Mouse (Mus musculus) ES-Bruce4 (cell line): ENCODE measurements around the gene Hist1h2bn. TPM values are rescaled to one million over a fixed set of nuclear protein-coding genes. Genes with fewer than 3 reads are reported as not detected.
"Not testable (repeated sequence)": the region's sequence is repeated elsewhere in the genome, so short reads cannot be mapped to it uniquely, and the experiment has no call there.

Source experiments
- H3K27ac ChIP-seq: 2 replicates; pipeline ENCODE4 v1.5.1; 2012; ENCODE audit warnings: low read length, inconsistent platforms; ENCODE audit not compliant: insufficient read depth
- H3K27me3 ChIP-seq: 2 replicates; pipeline ENCODE4 v1.6.1; 2012; ENCODE audit warnings: mild to moderate bottlenecking, low read length, inconsistent platforms; ENCODE audit not compliant: control insufficient read depth, poor library complexity, insufficient read depth, severe bottlenecking
- H3K36me3 ChIP-seq: 2 replicates; pipeline ENCODE4 v1.6.1; 2012; ENCODE audit warnings: inconsistent platforms, mild to moderate bottlenecking, low read length, moderate library complexity; ENCODE audit not compliant: control insufficient read depth, poor library complexity, insufficient read depth, severe bottlenecking
- H3K4me1 ChIP-seq: one replicate; pipeline ENCODE4 v1.8.1; 2011; ENCODE audit warnings: low read length; ENCODE audit not compliant: control insufficient read depth, insufficient read depth
- H3K4me3 ChIP-seq: 2 replicates; pipeline ENCODE4 v1.5.1; 2011; ENCODE audit warnings: low read depth, mild to moderate bottlenecking, low read length
- H3K9ac ChIP-seq: 2 replicates; pipeline ENCODE4 v1.6.1; 2012; ENCODE audit warnings: low read depth, mild to moderate bottlenecking, inconsistent platforms; ENCODE audit not compliant: poor library complexity, severe bottlenecking
- H3K9me3 ChIP-seq: replicated peaks from 2 replicates; pipeline ENCODE4 v1.6.1; 2012; ENCODE audit warnings: mild to moderate bottlenecking, low read length, inconsistent platforms; ENCODE audit not compliant: control insufficient read depth, poor library complexity, insufficient read depth, severe bottlenecking
- CTCF ChIP-seq: IDR thresholded peaks from one replicate; pipeline ENCODE4 v1.8.1; 2011; ENCODE audit warnings: low read depth, low read length
- EP300 ChIP-seq: IDR thresholded peaks from 2 replicates; pipeline ENCODE4 v1.6.1; 2011; ENCODE audit warnings: low read depth, low read length; ENCODE audit not compliant: insufficient read depth
- POLR2A ChIP-seq: IDR thresholded peaks from one replicate; pipeline ENCODE4 v1.8.1; 2011; ENCODE audit warnings: low read length; ENCODE audit not compliant: insufficient read depth
- polyA plus RNA-seq: library from polyadenylated mRNA; stranded (reverse); fragments of >200 nt; gene quantifications from 2 replicates; pipeline ENCODE4 v1.2.4, GENCODE M21; 2011; ENCODE audit warnings: low read depth; ENCODE audit not compliant: missing spikeins, insufficient read depth, insufficient read length

The Hist1h2bn gene
- polyA plus RNA-seq, 1 experiment = 20.7 TPM

GRCm38 (mm10) chr13:21795584-21795983 is 41.7 kb downstream of the Hist1h2bn start:
- Histone ChIP-seq H3K4me1 (no peaks in the 10 kb centered on the region), H3K4me3 (no peak overlapping the region), H3K9ac (no peak overlapping the region), H3K27ac (no peak overlapping the region), H3K9me3 (no peaks in the 10 kb centered on the region), H3K27me3 (no peaks in the 10 kb centered on the region), H3K36me3 (no peaks in the 10 kb centered on the region)
- TF ChIP-seq POLR2A (no peak), EP300 (no peak), CTCF (no peak)

- H3K27me3 ChIP-seq, H3K4me3 ChIP-seq, H3K9ac ChIP-seq, H3K36me3 ChIP-seq, H3K4me1 ChIP-seq, H3K9me3 ChIP-seq, H3K27ac ChIP-seq: not testable (repeated sequence)
Observed at GRCm38 (mm10) chr13:21797163-21797562, 43.2 kb downstream of the Hist1h2bn start.

GRCm38 (mm10) chr13:21803058-21803457 is 49.1 kb downstream of the Hist1h2bn start:
- H3K27ac ChIP-seq, H3K4me3 ChIP-seq, H3K27me3 ChIP-seq, H3K9me3 ChIP-seq, H3K36me3 ChIP-seq, H3K9ac ChIP-seq, H3K4me1 ChIP-seq: not testable (repeated sequence)

Other genes with a start within 250 kb of the Hist1h2bn start
- gene Zkscan8, start 223.0 kb upstream of the Hist1h2bn start, polyA plus RNA-seq = 15.2 and 16.1 TPM in 2 replicates
- not detected in 2 replicates for gene Olfr1366, start 211.3 kb upstream of the Hist1h2bn start, polyA plus RNA-seq
- gene Olfr1535, start 194.2 kb upstream of the Hist1h2bn start, polyA plus RNA-seq = 0.15 and 0.23 TPM in 2 replicates
- gene Olfr1364, start 172.4 kb upstream of the Hist1h2bn start, polyA plus RNA-seq = not detected in 2 replicates
- gene Olfr1362, start 140.1 kb upstream of the Hist1h2bn start, polyA plus RNA-seq = not detected in 2 replicates
- gene Olfr11, start 111.6 kb upstream of the Hist1h2bn start, polyA plus RNA-seq = not detected in 2 replicates
- gene Olfr1361, start 90.7 kb upstream of the Hist1h2bn start, polyA plus RNA-seq = not detected in 2 replicates
- not detected in 2 replicates for gene Olfr1360, start 76.7 kb upstream of the Hist1h2bn start, polyA plus RNA-seq
- gene Olfr1359, start 56.0 kb upstream of the Hist1h2bn start, polyA plus RNA-seq = not detected in 2 replicates
- 25.5 and 27.2 TPM in 2 replicates for gene Hist1h2bl, start 38.0 kb upstream of the Hist1h2bn start, polyA plus RNA-seq
- gene Hist1h2ai, start 37.7 kb upstream of the Hist1h2bn start, polyA plus RNA-seq = 3.6 TPM in 1 of 2 replicates, not detected in the other
- gene Hist1h3h, start 36.5 kb upstream of the Hist1h2bn start, polyA plus RNA-seq = 25.3 and 31.8 TPM in 2 replicates
- 14.2 and 21.7 TPM in 2 replicates for gene Hist1h2bm, start 32.1 kb upstream of the Hist1h2bn start, polyA plus RNA-seq
- 8.2 and 13.4 TPM in 2 replicates for gene Hist1h4j, start 19.1 kb upstream of the Hist1h2bn start, polyA plus RNA-seq
- 16.3 and 17.1 TPM in 2 replicates for gene Hist1h4k, start 3.6 kb upstream of the Hist1h2bn start, polyA plus RNA-seq
- gene Hist1h2ak, start 296 bp upstream of the Hist1h2bn start, polyA plus RNA-seq = 6.7 and 7.5 TPM in 2 replicates
- gene Hist1h1b, start 26.5 kb downstream of the Hist1h2bn start, polyA plus RNA-seq = 7.4 and 9.2 TPM in 2 replicates
- not detected in 2 replicates for gene Hist1h3i, start 29.2 kb downstream of the Hist1h2bn start, polyA plus RNA-seq
- not detected in 2 replicates for gene Hist1h2an, start 33.1 kb downstream of the Hist1h2bn start, polyA plus RNA-seq
- gene Hist1h2bp, start 33.3 kb downstream of the Hist1h2bn start, polyA plus RNA-seq = 2.5 TPM in 1 of 2 replicates, not detected in the other
- 16.9 and 28.4 TPM in 2 replicates for gene Hist1h2bq, start 56.1 kb downstream of the Hist1h2bn start, polyA plus RNA-seq
- gene Hist1h2ao, start 56.3 kb downstream of the Hist1h2bn start, polyA plus RNA-seq = not detected in 2 replicates
- 12.0 and 17.7 TPM in 2 replicates for gene Hist1h4m, start 57.6 kb downstream of the Hist1h2bn start, polyA plus RNA-seq
- 16.5 and 26.2 TPM in 2 replicates for gene Hist1h4n, start 78.1 kb downstream of the Hist1h2bn start, polyA plus RNA-seq
- 47.5 and 51.1 TPM in 2 replicates for gene Hist1h2ap, start 79.4 kb downstream of the Hist1h2bn start, polyA plus RNA-seq
- 18.1 and 27.4 TPM in 2 replicates for gene Hist1h2br, start 79.6 kb downstream of the Hist1h2bn start, polyA plus RNA-seq
- 8.1 and 11.5 TPM in 2 replicates for gene Zfp184, start 191.0 kb downstream of the Hist1h2bn start, polyA plus RNA-seq
- gene Pom121l2, start 227.1 kb downstream of the Hist1h2bn start, polyA plus RNA-seq = not detected in 2 replicates